ENCODE assay signal across 10 mouse cellular contexts in the genomic region with DNA sequence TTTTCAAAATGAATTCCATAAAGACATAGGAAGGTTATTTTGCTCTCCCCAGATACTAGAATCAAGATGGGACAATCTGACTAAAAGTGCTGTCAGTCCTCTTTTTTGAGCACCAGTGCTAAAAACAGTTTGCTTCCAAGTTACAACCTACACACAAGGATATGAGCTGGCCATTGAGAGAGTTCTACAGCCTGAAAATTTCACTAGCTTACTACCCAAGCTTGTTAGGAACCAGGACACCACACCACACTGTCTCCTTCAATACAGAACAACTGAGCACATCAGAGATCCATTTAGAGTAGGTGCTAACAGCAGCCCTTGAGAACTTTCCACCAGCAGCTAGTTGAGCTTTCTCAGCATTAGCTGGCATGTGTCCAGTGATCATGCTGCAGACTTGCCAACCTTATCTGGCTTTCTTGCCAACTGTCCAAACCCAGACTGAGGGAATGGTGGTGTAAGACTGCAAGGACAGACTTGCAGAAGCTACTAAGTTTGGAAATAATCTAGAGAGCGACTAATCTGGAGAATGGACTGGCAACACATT.
DNase-seq lines count a peak whose midpoint lies in the region; ATAC-seq and TF ChIP-seq lines count a peak whose summit lies in the region.
"Had no signal": no experiment of that assay in that cellular context is flagged by ENCODE, and none has a peak within 500 bp of the region (broad histone marks: within the 10 kb centered on the region; RNA-seq: fewer than 3 reads in every experiment).

No protein-coding gene starts in this region.

- H3K27me3 ChIP-seq in midbrain, embryonic 16.5 days (ENCODE audit: control insufficient read depth, insufficient read depth, low read depth, low read length), result no peaks in the 10 kb centered on the region
- H3K27me3 ChIP-seq: CH12.LX had no signal

- no peaks in the 10 kb centered on the region for H3K9me3 ChIP-seq in midbrain, embryonic 16.5 days (replicated peaks; ENCODE audit: control insufficient read depth, low read length, poor library complexity, severe bottlenecking)

- H3K36me3 ChIP-seq in midbrain, embryonic 16.5 days (ENCODE audit: control insufficient read depth, insufficient read depth, low read length), result 0 out of 2 replicates have a peak, but pooled peaks cover 4% of the 10 kb centered on the region

- no peak overlapping the region for H3K27ac ChIP-seq in gastrocnemius, adult 2 months
- H3K27ac ChIP-seq in midbrain, embryonic 16.5 days (ENCODE audit: low read length), result no peak overlapping the region
- H3K27ac ChIP-seq: macrophage had no signal

- no peak overlapping the region for H3K4me2 ChIP-seq in midbrain, embryonic 16.5 days (ENCODE audit: low read length)

- no peak for TF ChIP-seq POLR2A in lung, adult 2 months (IDR thresholded peaks at IDR 0.05; ENCODE audit: borderline replicate concordance, extremely low read depth, low read depth, low read length)

- WGBS in lung, adult 2 months, result 67% methylated on average over 1 of the region's 1 CpGs
- WGBS in midbrain, embryonic 16.5 days, result 97% methylated on average over 1 of the region's 1 CpGs

- DNase-seq in gastrocnemius, postnatal 25 days, result peak; percentile 15
- DNase-seq in gastrocnemius, adult 2 months, result no peak
- DNase-seq in NIH3T3 (ENCODE audit: low read depth), result peak; percentile 78
- peak; percentile 6 for DNase-seq in lung, adult 2 months
- DNase-seq in yolk sac, embryonic 10.5 days (ENCODE audit: low spot score), result no peak
- DNase-seq in thymus, postnatal 10 days (ENCODE audit: low spot score in 2 of 2), result no peak

- no peaks in the 10 kb centered on the region for H3K4me1 ChIP-seq in lung, adult 2 months (ENCODE audit: control insufficient read depth, insufficient read depth, low read length)
- H3K4me1 ChIP-seq in midbrain, embryonic 16.5 days (ENCODE audit: control insufficient read depth, insufficient read depth, low read length), result no peaks in the 10 kb centered on the region

- intact Hi-C loops in gastrocnemius, adult 2 months (cut with DNase I), result no loop called here

- TF ChIP-seq CTCF in gastrocnemius, adult 2 months (IDR thresholded peaks at IDR 0.05), result no peak
- no peak for TF ChIP-seq CTCF in lung, adult 2 months (IDR thresholded peaks at IDR 0.05; ENCODE audit: insufficient read depth, low read length)

- 0 out of 2 replicates have a peak, but pooled peaks have one; percentile 50 for ATAC-seq in common myeloid progenitor, adult 5-6 weeks (replicated peaks; ENCODE audit: low read depth, poor library complexity, severe bottlenecking)
- no peak for ATAC-seq in midbrain, embryonic 16.5 days

- no peak overlapping the region for H3K9ac ChIP-seq in midbrain, embryonic 16.5 days (ENCODE audit: low read depth, low read length)

- no peak overlapping the region for H3K4me3 ChIP-seq in gastrocnemius, adult 2 months
- no peak overlapping the region for H3K4me3 ChIP-seq in lung, adult 2 months (replicated peaks; ENCODE audit: extremely low read depth, low read depth, low read length)
- H3K4me3 ChIP-seq in midbrain, embryonic 16.5 days (ENCODE audit: low read depth, low read length), result no peak overlapping the region

Comparison
In these comparisons a context has a peak if more than half of its experiments do, and no peak if none do; other contexts are left out.
1. DNase-seq: peak in gastrocnemius, postnatal 25 days (single experiment), NIH3T3 (single experiment) and lung, adult 2 months (single experiment); none in gastrocnemius, adult 2 months (single experiment), yolk sac, embryonic 10.5 days (single experiment) and thymus, postnatal 10 days (0 of 2).